Mouse (Mus musculus) hindbrain, postnatal 0 days (tissue): ENCODE data around the gene Ugt1a6b. TPM values are rescaled to one million over a fixed set of nuclear protein-coding genes. Genes with fewer than 3 reads are reported as not detected.
"Not testable (repeated sequence)": the region's sequence is repeated elsewhere in the genome, so short reads cannot be mapped to it uniquely, and the experiment has no call there.

Experiments
- ATAC-seq: fragments of 200-750 bp; cut with Nextera tagmentation; 2 replicates; pipeline ENCODE4 v1.8.0; 2017; ENCODE audit warnings: mild to moderate bottlenecking, moderate TSS enrichment, moderate library complexity
- DNase-seq: peaks from one replicate; pipeline ENCODE4 v3.0.0-alpha.2; 2015; ENCODE audit warnings: low spot score
- H3K27ac ChIP-seq: fragments of 300-500 bp; sonication (generic); 2 replicates; pipeline ENCODE4 v1.5.1; 2014; ENCODE audit warnings: mild to moderate bottlenecking
- H3K27me3 ChIP-seq: fragments of 300-500 bp; sonication (generic); 2 replicates; pipeline ENCODE4 v1.6.1; 2014; ENCODE audit warnings: low read length, mixed read lengths; ENCODE audit not compliant: insufficient read depth
- H3K36me3 ChIP-seq: fragments of 300-500 bp; sonication (generic); 2 replicates; pipeline ENCODE4 v1.6.1; 2014; ENCODE audit warnings: low read length, mixed read lengths; ENCODE audit not compliant: insufficient read depth
- H3K4me1 ChIP-seq: fragments of 300-500 bp; sonication (generic); 2 replicates; pipeline ENCODE4 v1.6.1; 2014; ENCODE audit warnings: antibody characterized with exemption, low read length, mixed read lengths; ENCODE audit not compliant: insufficient read depth
- H3K4me2 ChIP-seq: fragments of 300-500 bp; sonication (generic); 2 replicates; pipeline ENCODE4 v1.6.1; 2014; ENCODE audit warnings: low read depth, mild to moderate bottlenecking, low read length, moderate library complexity, mixed read lengths
- H3K4me3 ChIP-seq: fragments of 300-500 bp; sonication (generic); 2 replicates; pipeline ENCODE4 v1.5.1; 2014; ENCODE audit warnings: low read length
- H3K9ac ChIP-seq: fragments of 300-500 bp; sonication (generic); replicated peaks from 2 replicates; pipeline ENCODE4 v1.6.1; 2014; ENCODE audit warnings: mild to moderate bottlenecking, low read length, moderate library complexity, mixed read lengths
- H3K9me3 ChIP-seq: fragments of 300-500 bp; sonication (generic); 2 replicates; pipeline ENCODE4 v1.6.1; 2016; ENCODE audit warnings: low read length, mixed read lengths
- CTCF ChIP-seq: IDR thresholded peaks from 2 replicates; pipeline ENCODE4 v1.5.1; 2016; ENCODE audit warnings: antibody characterized with exemption, control low read depth, low read depth
- WGBS: fragments of 180-500 bp; shearing (Covaris S2); extraction: QIAGEN DNeasy Blood & Tissue Kit; methylation state at CpG from one replicate; pipeline ENCODE4 v1.1.7; 2014; 5-methylcytosine and 5-hydroxymethylcytosine counted together
- polyA plus RNA-seq: library from polyadenylated mRNA; unstranded; fragments of >200 nt; fragmentation: Nextera tagmentation; extraction: Ambion mirVana; gene quantifications from 2 replicates; pipeline ENCODE4 v1.2.1, GENCODE M21; 2015
- total RNA-seq: library from RNA; depleted of rRNA; stranded (reverse); fragments of >200 nt; gene quantifications from 2 replicates; pipeline ENCODE4 v1.2.3, GENCODE M21; 2014

Gene Ugt1a6b
- total and polyA plus RNA-seq, 2 experiments from 2014 or later, result 3.0 to 3.8 TPM

DNA sequence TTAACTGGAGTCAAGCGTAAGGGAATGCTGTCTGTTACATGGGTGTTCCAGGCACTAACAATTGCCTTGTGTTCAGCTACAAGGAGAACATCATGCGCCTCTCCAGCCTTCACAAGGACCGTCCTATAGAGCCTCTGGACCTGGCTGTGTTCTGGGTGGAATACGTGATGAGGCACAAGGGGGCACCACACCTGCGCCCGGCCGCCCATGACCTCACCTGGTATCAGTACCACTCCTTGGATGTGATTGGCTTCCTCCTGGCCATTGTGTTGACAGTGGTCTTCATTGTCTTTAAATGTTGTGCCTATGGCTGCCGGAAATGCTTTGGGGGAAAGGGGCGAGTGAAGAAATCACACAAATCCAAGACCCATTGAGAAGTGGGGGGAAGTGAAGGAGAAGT, 115.0 kb downstream of the Ugt1a6b start:
- Histone ChIP-seq H3K4me3 (no peak overlapping the region), H3K36me3 (no peaks in the 10 kb centered on the region), H3K4me2 (no peak overlapping the region), H3K9me3 (peaks cover 47% of the 10 kb centered on the region), H3K4me1 (no peaks in the 10 kb centered on the region), H3K27ac (no peak overlapping the region), H3K27me3 (no peaks in the 10 kb centered on the region), H3K9ac (no peak overlapping the region)
- TF ChIP-seq CTCF, result no peak
- ATAC-seq, result no peak
- DNase-seq, result no peak
- 75% methylated on average over 9 of the region's 9 CpGs for WGBS

- DNase-seq (no peak), ATAC-seq (no peak)
- WGBS, result 49% methylated on average over 4 of the region's 4 CpGs
- H3K27me3 ChIP-seq, result no peaks in the 10 kb centered on the region
- H3K9ac ChIP-seq, result no peak overlapping the region
- H3K9me3 ChIP-seq, result peaks cover 42% of the 10 kb centered on the region
- H3K36me3 ChIP-seq, result no peaks in the 10 kb centered on the region
- H3K27ac ChIP-seq, result no peak overlapping the region
- H3K4me3 ChIP-seq, result no peak overlapping the region
- H3K4me1 ChIP-seq, result no peaks in the 10 kb centered on the region
- no peak for TF ChIP-seq CTCF
- no peak overlapping the region for H3K4me2 ChIP-seq
Observed at GRCm38 (mm10) chr1:88218591-88218990, 115.5 kb downstream of the Ugt1a6b start.

DNA sequence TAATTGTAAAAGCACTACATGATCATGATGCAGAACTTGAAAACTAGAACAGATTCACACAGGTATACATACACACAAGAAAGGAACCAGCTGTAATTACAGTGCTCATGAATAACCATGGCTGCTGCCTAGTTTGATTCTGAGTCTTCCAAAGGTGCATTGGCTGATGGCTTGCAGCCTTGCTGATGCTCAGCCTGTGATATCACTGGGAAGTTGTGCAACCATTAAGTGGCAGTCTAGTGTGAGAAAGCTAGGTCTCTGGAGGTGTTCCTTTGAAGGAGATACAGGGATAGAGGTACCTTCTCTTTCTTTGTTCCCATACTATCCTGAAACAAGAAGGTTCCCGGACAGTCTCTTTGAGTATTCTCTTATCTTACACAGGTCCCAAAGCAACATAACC, 116.0 kb downstream of the Ugt1a6b start:
- H3K9ac ChIP-seq, result no peak overlapping the region
- H3K4me3 ChIP-seq, result no peak overlapping the region
- no peak overlapping the region for H3K4me2 ChIP-seq
- TF ChIP-seq CTCF, result no peak
- WGBS, result 20% methylated on average over 1 of the region's 1 CpGs
- no peaks in the 10 kb centered on the region for H3K27me3 ChIP-seq
- DNase-seq, result no peak
- no peaks in the 10 kb centered on the region for H3K36me3 ChIP-seq
- no peaks in the 10 kb centered on the region for H3K4me1 ChIP-seq
- peaks cover 37% of the 10 kb centered on the region for H3K9me3 ChIP-seq
- no peak overlapping the region for H3K27ac ChIP-seq
- ATAC-seq, result no peak

GRCm38 (mm10) chr1:88220336-88220735, 117.3 kb downstream of the Ugt1a6b start:
- no peak for DNase-seq
- no peak overlapping the region for H3K4me3 ChIP-seq
- no peaks in the 10 kb centered on the region for H3K27me3 ChIP-seq

DNA sequence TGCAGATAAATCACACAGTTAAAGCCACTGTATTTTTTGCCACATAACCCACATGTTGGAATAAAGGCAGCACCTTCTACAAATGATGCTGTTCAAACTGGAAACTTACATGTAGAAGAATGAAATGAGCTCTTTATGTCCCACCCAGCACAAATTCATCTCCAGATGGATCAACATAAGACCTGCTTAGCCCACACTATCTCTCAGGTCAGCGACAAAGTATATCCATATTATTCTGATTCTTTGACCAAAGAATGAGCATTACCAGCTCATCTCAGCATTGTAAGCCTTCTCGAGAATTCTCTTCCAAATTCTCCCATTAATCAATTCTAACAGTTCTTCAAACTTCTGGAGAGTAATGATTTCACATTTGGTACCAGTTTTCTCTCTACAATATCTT, 119.2 kb downstream of the Ugt1a6b start:
- no peaks in the 10 kb centered on the region for H3K36me3 ChIP-seq
- H3K4me3 ChIP-seq, result no peak overlapping the region
- WGBS, result 50% methylated on average over 2 of the region's 2 CpGs
- TF ChIP-seq CTCF, result no peak
- peaks cover 29% of the 10 kb centered on the region for H3K9me3 ChIP-seq
- DNase-seq (no peak), ATAC-seq (no peak)
- no peaks in the 10 kb centered on the region for H3K27me3 ChIP-seq
- H3K27ac ChIP-seq, result no peak overlapping the region
- no peak overlapping the region for H3K4me2 ChIP-seq
- H3K4me1 ChIP-seq, result no peaks in the 10 kb centered on the region
- H3K9ac ChIP-seq, result no peak overlapping the region

More at GRCm38 (mm10) chr1:88220336-88220735, 117.3 kb downstream of the Ugt1a6b start:
- peaks cover 27% of the 10 kb centered on the region for H3K9me3 ChIP-seq
- H3K27ac ChIP-seq, result no peak overlapping the region
- H3K4me2 ChIP-seq, result no peak overlapping the region
- H3K9ac ChIP-seq, result no peak overlapping the region
- no peak for TF ChIP-seq CTCF
- no peaks in the 10 kb centered on the region for H3K4me1 ChIP-seq
- H3K36me3 ChIP-seq, result no peaks in the 10 kb centered on the region
- ATAC-seq, result no peak

- peaks cover 32% of the 10 kb centered on the region for H3K9me3 ChIP-seq
- ATAC-seq, H3K27ac ChIP-seq, H3K4me2 ChIP-seq, H3K27me3 ChIP-seq, DNase-seq, H3K4me3 ChIP-seq, H3K9ac ChIP-seq, H3K36me3 ChIP-seq, H3K4me1 ChIP-seq: not testable (repeated sequence)
Observed at GRCm38 (mm10) chr1:88223011-88223515, 120.0 kb downstream of the Ugt1a6b start.

DNA sequence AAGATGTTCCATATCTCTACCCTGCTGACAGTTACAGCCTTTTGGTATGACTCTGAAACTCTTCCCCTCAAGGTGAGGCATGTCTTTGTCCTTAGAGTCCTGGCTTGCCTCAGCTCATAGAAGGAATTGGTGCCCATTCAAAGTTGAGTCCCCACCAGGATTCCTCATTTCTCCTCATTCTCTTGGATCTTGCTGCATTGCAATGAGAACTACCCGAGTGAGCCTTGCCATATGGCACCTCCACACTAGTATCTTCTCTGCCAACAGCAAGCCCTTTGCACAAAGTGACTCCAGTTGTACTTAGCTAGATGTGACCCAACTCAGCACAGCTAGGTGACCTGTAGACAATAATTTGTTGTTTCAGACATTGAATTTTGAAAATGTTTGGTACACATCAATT, 120.5 kb downstream of the Ugt1a6b start:
- Histone ChIP-seq H3K4me2 (no peak overlapping the region), H3K27me3 (no peaks in the 10 kb centered on the region), H3K27ac (no peak overlapping the region), H3K4me1 (no peaks in the 10 kb centered on the region), H3K36me3 (no peaks in the 10 kb centered on the region), H3K9me3 (peaks cover 38% of the 10 kb centered on the region), H3K9ac (no peak overlapping the region), H3K4me3 (no peak overlapping the region)
- no peak for DNase-seq
- WGBS, result 51% methylated on average over 1 of the region's 1 CpGs
- no peak for ATAC-seq
- TF ChIP-seq CTCF, result no peak
